Mouse (Mus musculus): ENCODE data around the gene Dck.

DNA sequence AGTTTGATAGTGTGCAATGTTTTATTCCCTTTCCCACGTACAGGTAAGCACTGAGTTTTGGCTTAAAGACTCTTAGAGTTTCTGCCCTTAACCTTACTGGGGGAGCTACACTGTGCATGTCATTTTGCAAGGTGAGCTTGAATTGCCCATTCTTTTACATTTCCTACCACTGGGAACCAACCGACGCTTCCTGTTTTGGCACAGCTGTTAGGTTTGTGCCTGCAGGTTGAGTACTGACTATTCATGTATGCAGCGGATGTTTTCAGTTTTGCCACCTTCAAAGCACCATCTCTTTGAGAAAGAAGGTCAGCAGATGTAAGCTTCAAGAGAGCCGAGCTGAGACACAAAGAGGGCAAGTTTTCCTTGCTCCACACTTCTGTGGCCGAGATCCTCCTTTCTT is 1.3 kb downstream of the Dck start:
- no peak for TF ChIP-seq CTCF (IDR thresholded peaks at IDR 0.05; ENCODE audit: low read depth)
- no peak for TF ChIP-seq EP300 (IDR thresholded peaks at IDR 0.05; ENCODE audit: low read depth)

All from heart, postnatal 0 days (tissue).